Mouse (Mus musculus) G1E (cell line): ENCODE results near the gene Fbrsl1.

Source experiments
- CTCF ChIP-seq: IDR thresholded peaks from 2 replicates; pipeline ENCODE4 v1.5.1; 2012; ENCODE audit warnings: low read depth, low read length, inconsistent platforms, mixed read lengths
- GATA1 ChIP-seq: IDR thresholded peaks from 2 replicates; pipeline ENCODE4 v1.6.1; 2012; ENCODE audit warnings: borderline replicate concordance, low read length, inconsistent platforms, mixed read lengths
- GATA2 ChIP-seq: IDR thresholded peaks from 2 replicates; pipeline ENCODE4 v1.6.1; 2012; ENCODE audit warnings: low read depth, low read length, inconsistent platforms, borderline replicate concordance
- POLR2AphosphoS5 ChIP-seq: IDR thresholded peaks from 2 replicates; pipeline ENCODE4 v1.6.1; 2012; ENCODE audit warnings: low read depth, low read length, inconsistent platforms; ENCODE audit not compliant: insufficient replicate concordance
- TAL1 ChIP-seq: conservative IDR thresholded peaks from 2 replicates; pipeline ENCODE4 v1.6.1; 2012; ENCODE audit warnings: low read depth, low read length, inconsistent platforms, mixed read lengths

- TF ChIP-seq CTCF = no peak
- TF ChIP-seq GATA1 = no peak
- no peak for TF ChIP-seq TAL1
- no peak for TF ChIP-seq POLR2AphosphoS5
- no peak for TF ChIP-seq GATA2
Measured at GRCm38 (mm10) chr5:110425187-110425586, 23.1 kb downstream of the Fbrsl1 start.
